Mouse (Mus musculus) heart, embryonic 12.5 days (tissue): ENCODE measurements around the gene Igsf3. TPM values are rescaled to one million over a fixed set of nuclear protein-coding genes. Genes with fewer than 3 reads are reported as not detected.

ENCODE experiments used
- ATAC-seq: fragments of 200-750 bp; cut with Nextera tagmentation; 2 replicates; pipeline ENCODE4 v1.8.0; 2017; ENCODE audit warnings: moderate TSS enrichment, moderate library complexity; ENCODE audit not compliant: insufficient number of reproducible peaks, low FRiP score
- H3K27ac ChIP-seq: fragments of 300-500 bp; sonication (generic); 2 replicates; pipeline ENCODE4 v1.5.1; 2016; ENCODE audit warnings: mild to moderate bottlenecking, moderate library complexity; ENCODE audit not compliant: poor library complexity, severe bottlenecking
- H3K27me3 ChIP-seq: fragments of 300-500 bp; sonication (generic); replicated peaks from 2 replicates; pipeline ENCODE4 v1.6.1; 2016; ENCODE audit warnings: mild to moderate bottlenecking, moderate library complexity
- H3K36me3 ChIP-seq: fragments of 300-500 bp; sonication (generic); 2 replicates; pipeline ENCODE4 v1.6.1; 2016; ENCODE audit warnings: mild to moderate bottlenecking, moderate library complexity
- H3K4me1 ChIP-seq: fragments of 300-500 bp; sonication (generic); replicated peaks from 2 replicates; pipeline ENCODE4 v1.6.1; 2016; ENCODE audit warnings: mild to moderate bottlenecking
- H3K4me2 ChIP-seq: fragments of 300-500 bp; sonication (generic); 2 replicates; pipeline ENCODE4 v1.6.1; 2016; ENCODE audit warnings: mild to moderate bottlenecking, moderate library complexity
- H3K4me3 ChIP-seq: fragments of 300-500 bp; sonication (generic); 2 replicates; pipeline ENCODE4 v1.5.1; 2016; ENCODE audit warnings: mild to moderate bottlenecking
- H3K9ac ChIP-seq: fragments of 300-500 bp; sonication (generic); 2 replicates; pipeline ENCODE4 v1.6.1; 2016; ENCODE audit warnings: mild to moderate bottlenecking, moderate library complexity
- H3K9me3 ChIP-seq: fragments of 300-500 bp; sonication (generic); replicated peaks from 2 replicates; pipeline ENCODE4 v1.6.1; 2016; ENCODE audit warnings: mild to moderate bottlenecking, moderate library complexity
- WGBS: fragments of 180-500 bp; shearing (Covaris S2); methylation state at CpG from one replicate; pipeline ENCODE4 v1.1.7; 2016; 5-methylcytosine and 5-hydroxymethylcytosine counted together
- polyA plus RNA-seq: library from polyadenylated mRNA; unstranded; fragments of >200 nt; fragmentation: Nextera tagmentation; extraction: Ambion mirVana; gene quantifications from 2 replicates; pipeline ENCODE4 v1.2.1, GENCODE M21; 2016

Igsf3 gene
- polyA plus RNA-seq, 1 experiment from 2014 or later, result 46.8 TPM

- 10% methylated on average over 14 of the region's 14 CpGs for WGBS
- Histone ChIP-seq H3K27me3 (no peaks in the 10 kb centered on the region), H3K9me3 (0 out of 2 replicates have a peak, but pooled peaks cover 5% of the 10 kb centered on the region), H3K27ac (peak overlapping the region; percentile 84), H3K4me1 (peaks cover 46% of the 10 kb centered on the region), H3K9ac (peak overlapping the region; percentile 52), H3K36me3 (no peaks in the 10 kb centered on the region), H3K4me2 (peak overlapping the region; percentile 55), H3K4me3 (peak overlapping the region; percentile 13; the same call in 1 of the 2 replicates)
- peak; percentile 71 for ATAC-seq
Observed at GRCm38 (mm10) chr3:101506970-101507702, 130.3 kb downstream of the Igsf3 start.

- peak overlapping the region; percentile 84 for H3K27ac ChIP-seq
- peaks cover 42% of the 10 kb centered on the region for H3K4me1 ChIP-seq
- no peaks in the 10 kb centered on the region for H3K36me3 ChIP-seq
- peak overlapping the region; percentile 52; the same call in 1 of the 2 replicates for H3K9ac ChIP-seq
- ATAC-seq, result no peak
- H3K4me3 ChIP-seq, result no peak overlapping the region
- peak overlapping the region; percentile 55 for H3K4me2 ChIP-seq
- H3K27me3 ChIP-seq, result no peaks in the 10 kb centered on the region
- WGBS, result 26% methylated on average over 3 of the region's 3 CpGs
- 0 out of 2 replicates have a peak, but pooled peaks cover 5% of the 10 kb centered on the region for H3K9me3 ChIP-seq
Observed at GRCm38 (mm10) chr3:101507766-101508165, 130.9 kb downstream of the Igsf3 start.

GRCm38 (mm10) chr3:101509707-101510544 lies 133.0 kb downstream of the Igsf3 start:
- no peak overlapping the region for H3K4me2 ChIP-seq
- 83% methylated on average over 10 of the region's 10 CpGs for WGBS
- no peak overlapping the region for H3K27ac ChIP-seq
- no peak overlapping the region for H3K4me3 ChIP-seq
- no peak overlapping the region for H3K9ac ChIP-seq
- no peaks in the 10 kb centered on the region for H3K36me3 ChIP-seq
- H3K27me3 ChIP-seq, result no peaks in the 10 kb centered on the region
- 0 out of 2 replicates have a peak, but pooled peaks cover 5% of the 10 kb centered on the region for H3K9me3 ChIP-seq
- ATAC-seq, result no peak
- peaks cover 53% of the 10 kb centered on the region for H3K4me1 ChIP-seq

- ATAC-seq, result no peak
- H3K27ac ChIP-seq, result no peak overlapping the region
- H3K9me3 ChIP-seq, result 0 out of 2 replicates have a peak, but pooled peaks cover 5% of the 10 kb centered on the region
- peaks cover 51% of the 10 kb centered on the region for H3K4me1 ChIP-seq
- WGBS, result 79% methylated on average over 5 of the region's 5 CpGs
- no peaks in the 10 kb centered on the region for H3K27me3 ChIP-seq
- H3K36me3 ChIP-seq, result no peaks in the 10 kb centered on the region
- no peak overlapping the region for H3K4me3 ChIP-seq
- no peak overlapping the region for H3K4me2 ChIP-seq
- H3K9ac ChIP-seq, result no peak overlapping the region
Observed at GRCm38 (mm10) chr3:101510632-101511031, 133.7 kb downstream of the Igsf3 start.

Other genes starting within 250 kb of the Igsf3 start
- gene Cd2, start 89.1 kb upstream of the Igsf3 start, polyA plus RNA-seq, result not detected in 2 replicates
- gene Atp1a1, start 227.6 kb downstream of the Igsf3 start, polyA plus RNA-seq, result 277 and 294 TPM in 2 replicates